Mouse (Mus musculus) midbrain, embryonic 11.5 days (tissue): ENCODE data around the gene Soga3. TPM values are rescaled to one million over a fixed set of nuclear protein-coding genes. Genes with fewer than 3 reads are reported as not detected.

Source experiments
- ATAC-seq: fragments of 200-750 bp; cut with Nextera tagmentation; 2 replicates; pipeline ENCODE4 v1.8.0; 2017; ENCODE audit warnings: moderate TSS enrichment, moderate library complexity; ENCODE audit not compliant: low FRiP score
- DNase-seq: peaks from one replicate; pipeline ENCODE4 v3.0.0; 2015; ENCODE audit warnings: low spot score; ENCODE audit errors: missing footprints
- H3K27ac ChIP-seq: fragments of 300-500 bp; sonication (generic); 2 replicates; pipeline ENCODE4 v1.5.1; 2014; ENCODE audit warnings: low read depth, low read length
- H3K27me3 ChIP-seq: fragments of 300-500 bp; sonication (generic); 2 replicates; pipeline ENCODE4 v1.6.1; 2014; ENCODE audit warnings: mild to moderate bottlenecking, low read length, moderate library complexity, mixed read lengths; ENCODE audit not compliant: control insufficient read depth, insufficient read depth
- H3K36me3 ChIP-seq: fragments of 300-500 bp; sonication (generic); 2 replicates; pipeline ENCODE4 v1.6.1; 2014; ENCODE audit warnings: mild to moderate bottlenecking, low read length, moderate library complexity, mixed read lengths; ENCODE audit not compliant: control insufficient read depth, insufficient read depth
- H3K4me1 ChIP-seq: fragments of 300-500 bp; sonication (generic); 2 replicates; pipeline ENCODE4 v1.6.1; 2014; ENCODE audit warnings: low read length; ENCODE audit not compliant: control insufficient read depth, insufficient read depth
- H3K4me2 ChIP-seq: fragments of 300-500 bp; sonication (generic); 2 replicates; pipeline ENCODE4 v1.6.1; 2014; ENCODE audit warnings: mild to moderate bottlenecking, moderate library complexity
- H3K4me3 ChIP-seq: fragments of 300-500 bp; sonication (generic); 2 replicates; pipeline ENCODE4 v1.5.1; 2014; ENCODE audit warnings: low read depth, low read length
- H3K9ac ChIP-seq: fragments of 300-500 bp; sonication (generic); 2 replicates; pipeline ENCODE4 v1.6.1; 2014; ENCODE audit warnings: low read length
- H3K9me3 ChIP-seq: fragments of 300-500 bp; sonication (generic); 2 replicates; pipeline ENCODE4 v1.6.1; 2016; ENCODE audit warnings: low read length; ENCODE audit not compliant: control insufficient read depth
- WGBS: fragments of 180-500 bp; shearing (Covaris S2); extraction: QIAGEN DNeasy Blood & Tissue Kit; methylation state at CpG from one replicate; pipeline ENCODE4 v1.1.7; 2014; 5-methylcytosine and 5-hydroxymethylcytosine counted together
- polyA plus RNA-seq: library from polyadenylated mRNA; unstranded; fragments of >200 nt; fragmentation: Nextera tagmentation; extraction: Ambion mirVana; gene quantifications from 2 replicates; pipeline ENCODE4 v1.2.1, GENCODE M21; 2014

Gene Soga3
- polyA plus RNA-seq, 1 experiment from 2014 or later, result 35.0 TPM

DNA sequence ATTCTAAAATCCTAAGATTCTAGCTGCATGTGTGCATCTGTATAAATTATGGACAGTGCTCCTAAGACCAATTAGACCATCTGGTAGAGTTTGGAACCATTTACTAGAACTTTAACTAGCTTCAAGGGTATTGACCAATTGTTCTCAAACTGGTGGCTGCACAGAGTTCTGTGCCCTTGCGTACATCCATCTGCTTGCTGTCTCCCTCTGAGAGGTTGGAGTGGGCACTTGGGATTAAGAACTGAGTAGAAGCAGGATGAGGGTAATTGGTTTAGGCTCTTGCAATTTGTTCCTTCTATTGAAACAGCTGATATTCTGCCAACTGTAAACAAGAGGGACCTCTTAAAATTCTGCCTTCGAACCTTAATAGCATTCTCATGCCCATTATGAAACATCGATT lies 11.7 kb downstream of the Soga3 start:
- Histone ChIP-seq H3K4me3 (no peak overlapping the region), H3K36me3 (peaks cover 12% of the 10 kb centered on the region; the same call in 1 of the 2 replicates), H3K9ac (no peak overlapping the region), H3K27ac (no peak overlapping the region), H3K4me1 (no peaks in the 10 kb centered on the region), H3K4me2 (no peak overlapping the region), H3K27me3 (no peaks in the 10 kb centered on the region), H3K9me3 (no peaks in the 10 kb centered on the region)
- ATAC-seq, result no peak
- DNase-seq, result no peak
- WGBS, result 83% methylated on average over 3 of the region's 3 CpGs

DNA sequence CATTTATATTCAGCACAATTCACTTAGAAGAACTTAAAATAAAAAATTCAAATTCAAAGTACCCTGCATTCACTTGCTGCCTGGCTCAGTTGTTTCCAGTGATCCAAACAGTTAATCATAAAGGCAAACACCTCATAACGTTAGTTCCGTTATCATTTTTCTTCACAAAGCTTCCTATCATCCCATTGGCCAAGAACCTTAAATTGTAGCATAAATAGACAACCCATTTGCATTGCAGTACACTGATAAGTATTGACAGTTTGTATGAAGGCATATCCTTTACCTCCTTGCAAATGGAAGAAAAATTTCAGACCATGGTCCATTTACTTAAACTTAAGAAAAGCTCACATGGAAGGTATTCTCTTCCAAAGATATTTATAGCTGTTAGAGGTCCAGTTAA lies 18.0 kb downstream of the Soga3 start:
- Histone ChIP-seq H3K27me3 (no peaks in the 10 kb centered on the region), H3K4me3 (no peak overlapping the region), H3K36me3 (peaks cover 6% of the 10 kb centered on the region; the same call in 1 of the 2 replicates), H3K4me1 (no peaks in the 10 kb centered on the region), H3K9ac (no peak overlapping the region), H3K4me2 (no peak overlapping the region), H3K9me3 (no peaks in the 10 kb centered on the region), H3K27ac (no peak overlapping the region)
- 87% methylated on average over 2 of the region's 2 CpGs for WGBS
- ATAC-seq (no peak), DNase-seq (no peak)

DNA sequence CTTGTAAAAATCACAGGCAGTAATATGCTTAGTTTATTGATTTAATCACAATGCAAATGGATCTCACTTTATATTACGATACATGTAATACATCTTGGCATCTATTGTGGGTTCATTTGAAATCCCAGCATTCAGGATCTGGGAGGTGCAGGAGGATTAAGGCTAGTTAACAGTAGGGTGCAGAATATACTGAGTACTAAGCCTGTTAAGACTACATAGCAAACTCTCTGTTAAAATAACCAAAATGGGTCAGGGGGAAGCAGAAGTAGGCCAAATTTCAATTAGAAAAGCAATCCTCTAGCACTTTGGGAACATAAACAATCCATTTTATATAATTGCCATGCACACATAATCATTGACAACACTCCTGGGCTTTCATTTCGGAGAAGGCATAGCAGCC lies 30.1 kb downstream of the Soga3 start:
- Histone ChIP-seq H3K4me2 (no peak overlapping the region), H3K36me3 (peaks cover 8% of the 10 kb centered on the region; the same call in 1 of the 2 replicates), H3K27me3 (no peaks in the 10 kb centered on the region), H3K27ac (no peak overlapping the region), H3K4me3 (no peak overlapping the region), H3K9ac (no peak overlapping the region), H3K9me3 (peaks cover 6% of the 10 kb centered on the region; the same call in 1 of the 2 replicates), H3K4me1 (no peaks in the 10 kb centered on the region)
- 97% methylated on average over 2 of the region's 2 CpGs for whole genome bisulfite sequencing
- no peak for DNase-seq
- ATAC-seq, result no peak

DNA sequence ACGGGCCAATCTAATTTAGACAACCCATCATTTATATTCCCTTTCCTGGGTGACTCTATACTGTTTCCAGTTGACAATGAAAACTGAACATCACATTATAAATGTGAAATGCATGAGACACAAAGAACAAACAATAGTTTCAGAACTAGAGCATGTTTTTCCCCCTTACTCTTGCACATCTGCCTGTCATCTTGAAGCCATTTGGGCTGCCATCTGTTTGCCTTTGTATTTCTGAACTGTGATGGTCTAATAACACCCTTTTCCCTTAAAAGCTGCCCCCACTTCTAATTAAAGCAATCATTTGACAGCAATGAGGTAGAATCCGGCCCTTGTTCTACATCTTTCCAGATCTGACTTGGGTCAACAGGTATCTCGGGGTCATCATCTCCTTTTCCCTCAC lies 32.0 kb downstream of the Soga3 start:
- DNase-seq (no peak), ATAC-seq (no peak)
- Histone ChIP-seq H3K4me2 (no peak overlapping the region), H3K4me1 (no peaks in the 10 kb centered on the region), H3K27me3 (no peaks in the 10 kb centered on the region), H3K36me3 (peaks cover 8% of the 10 kb centered on the region; the same call in 1 of the 2 replicates), H3K9me3 (peaks cover 6% of the 10 kb centered on the region; the same call in 1 of the 2 replicates), H3K27ac (no peak overlapping the region), H3K4me3 (no peak overlapping the region), H3K9ac (no peak overlapping the region)
- WGBS, result 97% methylated on average over 3 of the region's 3 CpGs

DNA sequence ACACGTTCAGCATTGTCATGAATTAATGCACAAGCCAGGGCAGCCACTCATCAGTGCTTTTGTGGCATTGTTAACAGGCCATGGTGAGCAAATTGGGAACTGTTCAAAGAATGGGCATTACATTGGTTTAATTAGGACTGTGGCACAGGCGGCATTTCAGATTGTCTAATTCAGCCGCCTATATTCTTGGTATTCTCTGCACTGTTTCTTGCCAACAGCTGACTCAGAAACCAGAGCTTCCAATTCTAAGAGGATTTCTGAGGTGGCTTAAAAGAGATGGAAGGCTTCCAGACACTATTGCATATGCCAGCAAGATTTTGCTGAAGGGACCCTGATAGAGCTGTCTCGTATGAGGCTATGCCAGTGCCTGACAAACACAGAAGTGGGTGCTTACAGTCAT lies 33.2 kb downstream of the Soga3 start:
- ATAC-seq (no peak), DNase-seq (no peak)
- H3K9me3 ChIP-seq, result no peaks in the 10 kb centered on the region
- no peaks in the 10 kb centered on the region for H3K27me3 ChIP-seq
- H3K27ac ChIP-seq, result no peak overlapping the region
- H3K4me3 ChIP-seq, result no peak overlapping the region
- no peak overlapping the region for H3K9ac ChIP-seq
- WGBS, result 85% methylated on average over 4 of the region's 4 CpGs
- H3K4me2 ChIP-seq, result no peak overlapping the region
- H3K4me1 ChIP-seq, result no peaks in the 10 kb centered on the region
- peaks cover 3% of the 10 kb centered on the region; the same call in 1 of the 2 replicates for H3K36me3 ChIP-seq

DNA sequence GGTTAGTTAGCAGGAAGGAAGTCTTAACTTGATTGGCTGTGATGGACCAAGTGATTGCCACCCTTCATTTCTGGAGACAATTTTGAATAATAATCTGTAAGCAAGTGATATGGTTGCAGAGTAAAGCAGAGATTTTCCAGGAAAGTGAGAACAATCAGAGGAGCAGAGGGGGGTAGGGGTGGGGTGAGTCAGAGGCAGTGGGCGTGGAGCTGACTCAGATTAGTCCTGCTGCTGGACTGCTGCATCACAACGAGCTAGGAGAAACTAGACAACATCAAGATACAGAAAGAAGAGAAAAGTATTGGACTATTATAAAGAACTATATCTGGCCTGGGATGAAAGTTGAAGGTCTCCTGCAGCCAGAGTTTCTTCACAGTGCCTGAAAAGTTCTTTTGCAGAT lies 34.4 kb downstream of the Soga3 start:
- Histone ChIP-seq H3K27me3 (no peaks in the 10 kb centered on the region), H3K36me3 (peaks cover 2% of the 10 kb centered on the region; the same call in 1 of the 2 replicates), H3K27ac (no peak overlapping the region), H3K4me3 (no peak overlapping the region), H3K9me3 (no peaks in the 10 kb centered on the region), H3K9ac (no peak overlapping the region), H3K4me2 (no peak overlapping the region), H3K4me1 (no peaks in the 10 kb centered on the region)
- WGBS, result 33% methylated on average over 2 of the region's 2 CpGs
- DNase-seq (no peak), ATAC-seq (no peak)

DNA sequence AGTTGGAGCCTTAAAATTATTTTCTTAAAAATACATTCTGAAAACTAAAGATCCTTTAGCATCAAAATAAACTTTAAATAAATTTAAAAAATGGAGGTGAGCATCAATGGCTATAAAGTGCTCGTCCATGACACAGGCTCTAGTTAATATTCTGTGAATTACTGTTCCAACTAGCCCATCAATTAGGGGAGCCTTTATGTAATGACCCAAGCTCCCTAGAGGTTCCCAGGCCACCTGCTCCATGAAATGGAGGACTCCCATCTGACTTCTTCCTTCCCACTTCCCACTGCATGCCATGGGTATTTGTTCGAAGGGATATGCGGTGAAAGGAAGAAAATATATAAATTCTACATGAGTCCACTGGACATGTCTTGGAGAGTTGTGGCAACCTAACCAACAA lies 36.6 kb downstream of the Soga3 start:
- no peaks in the 10 kb centered on the region for H3K9me3 ChIP-seq
- H3K27me3 ChIP-seq, result no peaks in the 10 kb centered on the region
- no peaks in the 10 kb centered on the region for H3K4me1 ChIP-seq
- no peaks in the 10 kb centered on the region for H3K36me3 ChIP-seq
- no peak for DNase-seq
- 0 out of 2 replicates have a peak, but pooled peaks have one; percentile 50 for ATAC-seq
- no peak overlapping the region for H3K9ac ChIP-seq
- no peak overlapping the region for H3K4me3 ChIP-seq
- WGBS, result 90% methylated on average over 3 of the region's 3 CpGs
- no peak overlapping the region for H3K4me2 ChIP-seq
- no peak overlapping the region for H3K27ac ChIP-seq

DNA sequence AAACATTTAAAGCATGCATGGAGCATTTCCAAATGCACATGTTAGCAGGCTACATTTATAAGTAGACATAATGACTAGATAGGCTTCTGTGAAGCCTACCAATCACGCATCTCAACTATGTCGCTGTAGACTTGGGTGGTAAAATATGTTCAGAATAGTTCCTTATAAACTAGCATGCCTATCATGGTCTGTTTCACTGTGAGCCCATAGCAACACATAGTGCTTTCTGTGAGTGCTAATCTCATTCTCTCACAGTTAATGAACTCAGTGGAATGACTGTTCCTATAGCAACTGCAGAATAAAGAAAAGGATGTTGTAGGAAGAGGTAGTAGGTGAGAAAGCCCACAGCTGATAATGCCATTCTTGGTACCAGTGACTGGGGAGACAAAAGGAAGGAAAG lies 37.4 kb downstream of the Soga3 start:
- Histone ChIP-seq H3K27me3 (no peaks in the 10 kb centered on the region), H3K27ac (no peak overlapping the region), H3K4me1 (no peaks in the 10 kb centered on the region), H3K9ac (no peak overlapping the region), H3K9me3 (no peaks in the 10 kb centered on the region), H3K36me3 (no peaks in the 10 kb centered on the region), H3K4me2 (no peak overlapping the region), H3K4me3 (no peak overlapping the region)
- WGBS, result 68% methylated on average over 2 of the region's 2 CpGs
- DNase-seq (no peak), ATAC-seq (no peak)

DNA sequence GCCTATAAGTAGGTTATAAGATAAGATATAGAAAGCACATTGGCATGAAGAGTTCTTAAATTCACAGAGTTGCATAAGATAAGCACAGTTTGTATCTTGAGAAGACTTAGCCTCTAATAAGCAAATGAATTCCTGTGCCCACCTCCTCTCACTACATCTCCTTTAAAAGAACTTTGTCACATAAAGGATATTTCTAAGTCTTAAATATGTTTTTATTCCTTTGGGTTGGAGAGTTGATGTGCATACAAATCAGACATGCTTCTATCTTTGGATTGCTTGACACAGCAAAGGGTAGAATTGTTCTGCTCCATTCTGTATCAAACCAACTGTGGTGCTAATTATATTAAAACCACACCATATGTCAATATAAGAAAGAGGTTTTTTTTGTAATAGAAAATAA lies 50.1 kb downstream of the Soga3 start:
- ATAC-seq (no peak), DNase-seq (peak; percentile 10)
- peaks cover 22% of the 10 kb centered on the region for H3K36me3 ChIP-seq

DNA sequence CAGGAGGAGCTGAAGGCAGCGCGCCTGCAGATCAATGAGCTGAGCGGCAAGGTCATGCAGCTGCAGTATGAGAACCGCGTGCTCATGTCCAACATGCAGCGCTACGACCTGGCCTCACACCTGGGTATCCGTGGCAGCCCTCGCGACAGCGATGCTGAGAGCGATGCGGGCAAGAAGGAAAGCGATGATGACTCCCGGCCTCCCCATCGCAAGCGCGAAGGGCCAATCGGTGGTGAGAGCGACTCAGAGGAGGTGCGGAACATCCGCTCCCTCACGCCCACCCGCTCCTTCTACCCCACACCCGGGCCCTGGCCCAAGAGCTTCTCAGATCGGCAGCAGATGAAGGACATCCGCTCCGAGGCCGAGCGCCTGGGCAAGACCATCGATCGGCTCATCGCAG lies 53.2 kb downstream of the Soga3 start:
- 97% methylated on average over 33 of the region's 33 CpGs for WGBS

More for the DNA sequence above, 50.1 kb downstream of the Soga3 start:
- Histone ChIP-seq H3K27me3 (no peaks in the 10 kb centered on the region), H3K4me2 (no peak overlapping the region), H3K9me3 (no peaks in the 10 kb centered on the region), H3K27ac (no peak overlapping the region), H3K4me1 (no peaks in the 10 kb centered on the region), H3K9ac (no peak overlapping the region), H3K4me3 (no peak overlapping the region)

More for the DNA sequence above, 53.2 kb downstream of the Soga3 start:
- H3K4me2 ChIP-seq, result no peak overlapping the region
- H3K27ac ChIP-seq, result no peak overlapping the region
- peak; percentile 42; the same call in 1 of the 2 replicates for ATAC-seq
- H3K4me1 ChIP-seq, result no peaks in the 10 kb centered on the region
- no peak for DNase-seq
- H3K9ac ChIP-seq, result no peak overlapping the region
- H3K9me3 ChIP-seq, result no peaks in the 10 kb centered on the region
- peaks cover 22% of the 10 kb centered on the region for H3K36me3 ChIP-seq
- no peaks in the 10 kb centered on the region for H3K27me3 ChIP-seq
- no peak overlapping the region for H3K4me3 ChIP-seq
